In the genomic region with DNA sequence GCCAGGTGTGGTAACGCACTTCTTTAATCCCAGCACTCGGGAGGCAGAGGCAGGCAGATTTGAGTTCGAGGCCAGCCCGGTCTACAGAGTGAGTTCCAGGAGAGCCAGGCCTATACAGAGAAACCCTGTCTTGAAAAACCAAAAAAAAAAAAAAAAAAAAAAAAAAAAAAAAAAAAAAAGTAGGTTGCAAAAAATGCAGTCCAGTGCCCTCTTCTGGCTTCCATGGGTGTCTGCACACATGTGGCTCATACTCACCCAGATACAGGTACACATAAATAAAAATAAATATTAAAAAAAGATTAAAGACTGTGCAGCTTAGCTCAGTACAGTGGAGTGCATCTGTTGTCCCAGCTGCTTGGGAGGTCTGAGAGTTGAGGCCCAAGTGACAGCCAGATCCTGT, we compare ENCODE assay signal across 19 mouse cellular contexts. TPM values are rescaled to one million over a fixed set of nuclear protein-coding genes. Genes with fewer than 3 reads are reported as not detected.
A peak's percentile ranks its signal among the peaks of the same experiment; 100 is the strongest.
DNase-seq lines count a peak whose midpoint lies in the region; ATAC-seq and TF ChIP-seq lines count a peak whose summit lies in the region.
"Not testable (repeated sequence)": the region's sequence is repeated elsewhere in the genome, so short reads cannot be mapped to it uniquely, and the experiment has no call there.
"Had no signal": no experiment of that assay in that cellular context is flagged by ENCODE, and none has a peak within 500 bp of the region (broad histone marks: within the 10 kb centered on the region; RNA-seq: fewer than 3 reads in every experiment).

No protein-coding gene starts in this region.

- not testable (repeated sequence) for TF ChIP-seq EP300 in CH12.LX (IDR thresholded peaks at IDR 0.05; ENCODE audit: low read length); MEL (IDR thresholded peaks at IDR 0.05; ENCODE audit: low read depth in 1 of 2, low read length in 2 of 2); liver, postnatal 0 days (IDR thresholded peaks at IDR 0.05; ENCODE audit: low read depth)

- not testable (repeated sequence) for H3K27me3 ChIP-seq in CH12.LX (replicated peaks); MEL (ENCODE audit: control insufficient read depth in 1 of 2, insufficient read depth in 2 of 2, low read length in 2 of 2); hindbrain, embryonic 11.5 days (ENCODE audit: control insufficient read depth, insufficient read depth, low read length); liver, postnatal 0 days (ENCODE audit: insufficient read depth, low read length); midbrain, embryonic 12.5 days

- not testable (repeated sequence) for TF ChIP-seq RAD21 in CH12.LX (IDR thresholded peaks at IDR 0.05; ENCODE audit: low read depth, low read length); MEL (IDR thresholded peaks at IDR 0.05; ENCODE audit: low read depth, low read length)

- not testable (repeated sequence) for H3K9me3 ChIP-seq in CH12.LX (replicated peaks; ENCODE audit: low read length); MEL (replicated peaks; ENCODE audit: insufficient read depth, low read length); hindbrain, embryonic 11.5 days (ENCODE audit: control insufficient read depth, low read length); liver, postnatal 0 days (ENCODE audit: low read length); midbrain, embryonic 12.5 days

- H3K27ac ChIP-seq in CH12.LX (ENCODE audit: insufficient read depth, low read depth); MEL (ENCODE audit: control insufficient read depth, low read depth, low read length); layer of hippocampus, adult 2 months; liver, postnatal 0 days (ENCODE audit: low read depth): not testable (repeated sequence)
- H3K27ac ChIP-seq in hindbrain, embryonic 11.5 days (ENCODE audit: low read depth, low read length) = peak overlapping the region; percentile 48; the same call in 1 of the 2 replicates
- H3K27ac ChIP-seq in midbrain, embryonic 12.5 days (replicated peaks) = peak overlapping the region; percentile 82; the same call in 1 of the 2 replicates

- peaks cover 0 to 11% of the 10 kb centered on the region in 2 experiments for H3K36me3 ChIP-seq in CH12.LX (replicated peaks in 1 of 2; ENCODE audit: control insufficient read depth in 1 of 2, insufficient read depth in 1 of 2, low read length in 1 of 2)
- H3K36me3 ChIP-seq in MEL (ENCODE audit: control insufficient read depth in 1 of 2, insufficient read depth in 2 of 2, low read length in 2 of 2); hindbrain, embryonic 11.5 days (ENCODE audit: control insufficient read depth, insufficient read depth, low read length); liver, postnatal 0 days (replicated peaks; ENCODE audit: insufficient read depth, low read length); midbrain, embryonic 12.5 days: not testable (repeated sequence)

- in situ Hi-C loops in CH12.LX (cut with MboI; ENCODE audit: low pct_ligation_motif_present, low pct_unique_long_range_greater_than_20kb, low sequenced_read_pairs) = not testable (repeated sequence)

- H3K4me2 ChIP-seq in CH12.LX (ENCODE audit: insufficient read depth, low read depth, poor library complexity, severe bottlenecking); hindbrain, embryonic 11.5 days (replicated peaks; ENCODE audit: low read depth, low read length); liver, postnatal 0 days (ENCODE audit: low read depth, low read length); midbrain, embryonic 12.5 days (replicated peaks): not testable (repeated sequence)

- H3K4me3 ChIP-seq in CH12.LX (replicated peaks in 1 of 3; ENCODE audit: low read depth in 2 of 3, low read length in 2 of 3, poor library complexity in 1 of 3); MEL (ENCODE audit: control insufficient read depth in 1 of 2, insufficient read depth in 1 of 2, low read depth in 2 of 2, low read length in 2 of 2); hindbrain, embryonic 11.5 days (ENCODE audit: low read depth, low read length); layer of hippocampus, adult 2 months; liver, postnatal 0 days (ENCODE audit: low read depth, low read length); midbrain, embryonic 12.5 days: not testable (repeated sequence)

- TF ChIP-seq POLR2A in CH12.LX (IDR thresholded peaks at IDR 0.05; ENCODE audit: low read depth, low read length); MEL (IDR thresholded peaks at IDR 0.05; ENCODE audit: control insufficient read depth in 1 of 2, insufficient read depth in 1 of 2, low read depth in 1 of 2, low read length in 2 of 2, poor library complexity in 1 of 2): not testable (repeated sequence)

- H3K79me2 ChIP-seq in CH12.LX (replicated peaks; ENCODE audit: control insufficient read depth, extremely low read depth, insufficient read depth, poor library complexity, severe bottlenecking); MEL (ENCODE audit: control insufficient read depth, insufficient read depth, low read length, poor library complexity): not testable (repeated sequence)

- H3K4me1 ChIP-seq in CH12.LX (ENCODE audit: control insufficient read depth in 1 of 2, insufficient read depth in 2 of 2) = peaks cover 0 to 17% of the 10 kb centered on the region in 2 experiments; a peak in 1 of 4 replicates
- H3K4me1 ChIP-seq in MEL (ENCODE audit: control insufficient read depth in 1 of 2, insufficient read depth in 2 of 2, low read length in 2 of 2); hindbrain, embryonic 11.5 days (replicated peaks; ENCODE audit: control insufficient read depth, insufficient read depth, low read length); liver, postnatal 0 days (ENCODE audit: insufficient read depth): not testable (repeated sequence)
- peaks cover 14% of the 10 kb centered on the region for H3K4me1 ChIP-seq in midbrain, embryonic 12.5 days

- ATAC-seq in hindbrain, embryonic 11.5 days (ENCODE audit: low FRiP score); liver, postnatal 0 days; midbrain, embryonic 12.5 days (ENCODE audit: low FRiP score, low read depth): not testable (repeated sequence)

- dilution Hi-C loops in CH12.LX (cut with MboI; ENCODE audit: extremely low pct_ligation_motif_present, extremely low pct_unique_long_range_greater_than_20kb, low sequenced_read_pairs) = not testable (repeated sequence)

- WGBS in hindbrain, embryonic 11.5 days = 95% methylated on average over 4 of the region's 4 CpGs
- 92% methylated on average over 4 of the region's 4 CpGs for WGBS in liver, postnatal 0 days (ENCODE audit: insufficient replicate concordance)
- WGBS in midbrain, embryonic 12.5 days = 95% methylated on average over 4 of the region's 4 CpGs

- H3K9ac ChIP-seq in CH12.LX (ENCODE audit: insufficient read depth, low read depth); MEL (ENCODE audit: control insufficient read depth, low read depth, low read length, poor library complexity, severe bottlenecking); hindbrain, embryonic 11.5 days (ENCODE audit: low read depth, low read length); liver, postnatal 0 days (replicated peaks); midbrain, embryonic 12.5 days (replicated peaks): not testable (repeated sequence)

- TF ChIP-seq CTCF in CH12.LX (conservative IDR thresholded peaks at IDR 0.05 in 1 of 2, IDR thresholded peaks at IDR 0.05 in 1 of 2; ENCODE audit: low read depth in 2 of 2, low read length in 2 of 2) (peak in 1 of 2 experiments; percentile 39; a peak in 1 of 4 replicates), MEL (IDR thresholded peaks at IDR 0.05 in 2 of 3, conservative IDR thresholded peaks at IDR 0.05 in 1 of 3; ENCODE audit: control insufficient read depth in 1 of 3, insufficient read depth in 1 of 3, low read depth in 2 of 3, low read length in 3 of 3, poor library complexity in 1 of 3, severe bottlenecking in 1 of 3) (peak in 1 of 3 experiments; percentile 16; a peak in 1 of 6 replicates)
- TF ChIP-seq CTCF in layer of hippocampus, adult 2 months (conservative IDR thresholded peaks at IDR 0.05) = peak; percentile 44
- 0 out of 2 replicates have a peak, but pooled peaks have one; percentile 10 for TF ChIP-seq CTCF in liver, postnatal 0 days (IDR thresholded peaks at IDR 0.05; ENCODE audit: low read depth)

- peak; percentile 6 for DNase-seq in CH12.LX (ENCODE audit: extremely low read depth)
- peak; percentile 26 for DNase-seq in MEL (ENCODE audit: low read depth, low spot score)
- peak; percentile 47 for DNase-seq in ZHBTc4 (ENCODE audit: low read depth, low spot score)
- DNase-seq in hindbrain, embryonic 11.5 days (ENCODE audit: low spot score); layer of hippocampus, adult 2 months (ENCODE audit: low spot score in 2 of 2); liver, postnatal 0 days: not testable (repeated sequence)

RNA-seq across cellular contexts. Expression of gene Cdk5r2, which starts 31.1 kb away (rescaled TPM):
- 0.04 TPM in 1 of 2 replicates, not detected in the other for total RNA-seq in CH12.LX (2012; rRNA removed)
- total RNA-seq in CH12.LX (2014; rRNA removed) = not detected in 2 replicates
- polyA plus RNA-seq in CH12.LX (2012; ENCODE audit: insufficient read length, low read depth) = 0.23 and 0.24 TPM in 2 replicates
- total RNA-seq in MEL (2012; rRNA removed) = not detected in 2 replicates
- polyA plus RNA-seq in MEL (2012; ENCODE audit: insufficient read depth in 1 of 2, insufficient read length in 2 of 2, low read depth in 1 of 2, low replicate concordance in 2 of 2, missing spikeins in 1 of 2) = not detected
- polyA plus RNA-seq in hindbrain, embryonic 11.5 days (2014; fragmentation: Nextera tagmentation; extraction: Ambion mirVana) = 4.6 and 5.3 TPM in 2 replicates
- 100 to 1,000 TPM; 193 to 196 TPM for total RNA-seq in layer of hippocampus, adult 2 months (2021)
- polyA plus RNA-seq in liver, postnatal 0 days (2015; fragmentation: Nextera tagmentation; extraction: Ambion mirVana) = not detected in 2 replicates
- 5.6 and 8.7 TPM in 2 replicates for polyA plus RNA-seq in midbrain, embryonic 12.5 days (2016; fragmentation: Nextera tagmentation; extraction: Ambion mirVana)
- total RNA-seq: gastrocnemius, adult 8-10 months; gastrocnemius, postnatal 25 days; heart, adult 18-20 months; heart, postnatal 14 days; heart, postnatal 4 days had no signal
- polyA plus RNA-seq: activated CD4-positive, CD25-positive, alpha-beta regulatory T cell, adult 4 months; CD4-positive, CD25-positive, alpha-beta regulatory T cell, adult 4 months; erythroblast, embryonic 14.5 days; heart, embryonic 10.5 days; heart, embryonic 13.5 days; heart, embryonic 16.5 days had no signal

RNA-seq across cellular contexts. Expression of gene Wnt10a, which starts 32.3 kb away (rescaled TPM):
- total RNA-seq in CH12.LX (2012; rRNA removed) (126 and 184 TPM in 2 replicates), CH12.LX (2014; rRNA removed) (142 and 155 TPM in 2 replicates), MEL (2012; rRNA removed) (not detected in 2 replicates)
- polyA plus RNA-seq in CH12.LX (2012; ENCODE audit: insufficient read length, low read depth) (170 and 187 TPM in 2 replicates), MEL (2012; ENCODE audit: insufficient read depth in 1 of 2, insufficient read length in 2 of 2, low read depth in 1 of 2, low replicate concordance in 2 of 2, missing spikeins in 1 of 2) (not detected)
- polyA plus RNA-seq in hindbrain, embryonic 11.5 days (2014; fragmentation: Nextera tagmentation; extraction: Ambion mirVana) = 1.6 and 2.0 TPM in 2 replicates
- total RNA-seq in layer of hippocampus, adult 2 months (2021) = 1 to 10 TPM; 2.5 to 3.3 TPM
- 0.09 and 0.18 TPM in 2 replicates for polyA plus RNA-seq in liver, postnatal 0 days (2015; fragmentation: Nextera tagmentation; extraction: Ambion mirVana)
- polyA plus RNA-seq in midbrain, embryonic 12.5 days (2016; fragmentation: Nextera tagmentation; extraction: Ambion mirVana) = 1.7 and 1.8 TPM in 2 replicates
- total RNA-seq: gastrocnemius, postnatal 25 days; heart, adult 18-20 months; heart, postnatal 14 days; heart, postnatal 4 days had no signal
- polyA plus RNA-seq: heart, embryonic 13.5 days; intestine, postnatal 0 days had no signal

RNA-seq across cellular contexts. Expression of gene Wnt6, which starts 51.9 kb away (rescaled TPM):
- total RNA-seq in CH12.LX (2012; rRNA removed) = 3.4 and 3.5 TPM in 2 replicates
- total RNA-seq in CH12.LX (2014; rRNA removed) = 0.67 and 0.89 TPM in 2 replicates
- 1.6 and 1.7 TPM in 2 replicates for polyA plus RNA-seq in CH12.LX (2012; ENCODE audit: insufficient read length, low read depth)
- 0.20 TPM in 1 of 2 replicates, not detected in the other for total RNA-seq in MEL (2012; rRNA removed)
- not detected for polyA plus RNA-seq in MEL (2012; ENCODE audit: insufficient read depth in 1 of 2, insufficient read length in 2 of 2, low read depth in 1 of 2, low replicate concordance in 2 of 2, missing spikeins in 1 of 2)
- polyA plus RNA-seq in hindbrain, embryonic 11.5 days (2014; fragmentation: Nextera tagmentation; extraction: Ambion mirVana) = 6.7 and 10.0 TPM in 2 replicates
- 1 to 10 TPM in 1 of 2 experiments, under 1 TPM in 1; 0.79 to 1.1 TPM for total RNA-seq in layer of hippocampus, adult 2 months (2021)
- polyA plus RNA-seq in liver, postnatal 0 days (2015; fragmentation: Nextera tagmentation; extraction: Ambion mirVana) = 0.07 and 0.12 TPM in 2 replicates
- polyA plus RNA-seq in midbrain, embryonic 12.5 days (2016; fragmentation: Nextera tagmentation; extraction: Ambion mirVana) = 5.0 and 7.9 TPM in 2 replicates
- polyA plus RNA-seq: activated CD4-positive, CD25-positive, alpha-beta regulatory T cell, adult 4 months; CD4-positive, CD25-positive, alpha-beta regulatory T cell, adult 4 months; erythroblast, embryonic 14.5 days had no signal

Comparison
In these comparisons a context has a peak if more than half of its experiments do, and no peak if none do; other contexts are left out.
1. RNA of gene Wnt10a, which starts 32.3 kb away (polyA plus RNA-seq): 170 to 187 TPM in CH12.LX; 1.6 to 2.0 TPM in hindbrain, embryonic 11.5 days, 1.7 to 1.8 TPM in midbrain, embryonic 12.5 days, 0.09 to 0.18 TPM in liver, postnatal 0 days and not detected in MEL; every median in the first group is over 10 times any median in the second.